Mouse (Mus musculus): ENCODE results near the gene Mxi1. TPM values are rescaled to one million over a fixed set of nuclear protein-coding genes. Genes with fewer than 3 reads are reported as not detected.
A peak's percentile ranks its signal among the peaks of the same experiment; 100 is the strongest.

Gene Mxi1
- total RNA-seq, 1 experiment from 2014 or later = 40.2 TPM

DNA sequence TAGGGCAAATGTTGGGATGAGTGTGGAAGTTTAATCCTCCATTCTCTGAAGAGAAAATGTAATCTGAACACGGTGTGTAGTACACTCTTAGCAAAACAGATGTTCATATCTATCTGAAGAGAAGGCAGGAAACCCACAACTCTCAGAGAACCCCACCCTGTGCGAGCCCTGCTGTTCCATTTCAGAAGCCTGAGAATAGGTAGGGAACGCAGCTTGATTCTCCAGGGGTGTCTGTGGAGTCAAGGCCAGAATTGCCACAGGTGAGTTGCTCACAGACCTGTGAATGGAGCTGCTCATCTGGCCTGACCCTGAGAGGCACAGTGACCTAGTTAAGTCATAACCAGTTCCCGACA, 10.5 kb upstream of the Mxi1 start:
- DNase-seq = no peak

DNA sequence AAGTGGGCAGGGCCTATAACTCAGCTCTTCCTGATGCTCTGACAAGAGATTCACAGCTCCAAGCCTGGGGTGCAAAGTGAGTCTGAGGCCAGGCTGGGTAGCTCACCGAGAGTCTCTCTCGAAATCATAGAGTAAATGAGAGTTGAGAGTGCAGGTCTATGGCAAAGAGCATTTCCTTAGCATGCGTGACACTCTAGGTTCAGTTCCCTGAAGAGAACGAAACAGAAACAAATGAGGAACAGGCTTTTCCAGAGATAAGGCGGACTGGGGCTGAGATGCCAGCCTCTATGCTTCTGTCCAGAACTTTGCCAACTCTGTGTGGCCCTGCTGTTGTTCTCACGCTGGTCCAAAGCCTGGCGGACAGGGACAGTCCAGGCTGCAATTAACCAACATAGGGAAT, 6.9 kb upstream of the Mxi1 start:
- no peak for DNase-seq

DNA sequence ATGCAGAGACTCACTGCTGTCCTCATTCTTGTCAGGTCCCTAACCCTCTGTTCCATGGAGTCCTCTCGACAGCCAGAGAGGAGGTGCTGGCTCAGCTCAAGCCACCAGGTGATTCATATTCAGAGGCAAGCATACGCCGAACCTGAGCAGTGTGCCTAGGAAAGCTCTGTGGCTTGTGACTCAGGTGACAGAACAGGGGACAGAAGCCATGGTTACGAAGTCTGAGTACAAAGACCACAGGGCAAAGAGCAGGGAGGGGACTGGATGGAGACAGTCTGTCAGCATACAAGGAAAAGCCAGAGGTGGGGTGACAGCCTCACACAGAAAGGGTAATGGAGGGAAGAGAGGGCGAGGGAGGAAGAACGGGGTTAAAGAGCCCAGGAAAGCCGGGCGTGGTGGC, 4.7 kb upstream of the Mxi1 start:
- no peak for DNase-seq

DNA sequence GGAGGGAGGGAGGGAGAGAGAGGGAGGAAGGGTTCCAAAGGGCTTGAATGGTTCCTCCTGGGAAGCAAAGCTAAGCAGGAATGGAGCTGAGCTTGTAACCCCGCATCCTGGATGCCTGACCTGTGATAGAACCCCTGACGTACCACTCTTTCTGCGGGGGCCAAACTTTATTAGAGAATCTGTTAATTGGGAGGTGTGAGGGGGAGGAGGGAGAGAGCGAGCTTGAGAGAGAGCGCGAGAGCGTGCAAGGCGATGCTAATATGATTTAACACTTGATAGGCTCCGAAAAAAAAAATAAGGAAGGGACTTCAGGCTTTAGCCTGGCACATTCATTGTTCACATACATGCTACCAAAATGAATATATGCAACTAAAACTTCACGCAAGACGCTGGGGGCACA, 3.6 kb upstream of the Mxi1 start:
- DNase-seq = no peak

- DNase-seq = no peak
Measured at GRCm38 (mm10) chr19:53307219-53307618, 3.1 kb upstream of the Mxi1 start.

GRCm38 (mm10) chr19:53309631-53310030, 687 bp upstream of the Mxi1 start:
- DNase-seq = no peak

- DNase-seq = peak; percentile 50
Measured at GRCm38 (mm10) chr19:53310771-53311523, 629 bp downstream of the Mxi1 start.

- peak; percentile 48 for DNase-seq
Measured at GRCm38 (mm10) chr19:53311524-53312335, 1.4 kb downstream of the Mxi1 start.

- DNase-seq = peak; percentile 63
Measured at GRCm38 (mm10) chr19:53312336-53312871, 2.1 kb downstream of the Mxi1 start.

GRCm38 (mm10) chr19:53312951-53313683, 2.8 kb downstream of the Mxi1 start:
- peak; percentile 65 for DNase-seq

DNA sequence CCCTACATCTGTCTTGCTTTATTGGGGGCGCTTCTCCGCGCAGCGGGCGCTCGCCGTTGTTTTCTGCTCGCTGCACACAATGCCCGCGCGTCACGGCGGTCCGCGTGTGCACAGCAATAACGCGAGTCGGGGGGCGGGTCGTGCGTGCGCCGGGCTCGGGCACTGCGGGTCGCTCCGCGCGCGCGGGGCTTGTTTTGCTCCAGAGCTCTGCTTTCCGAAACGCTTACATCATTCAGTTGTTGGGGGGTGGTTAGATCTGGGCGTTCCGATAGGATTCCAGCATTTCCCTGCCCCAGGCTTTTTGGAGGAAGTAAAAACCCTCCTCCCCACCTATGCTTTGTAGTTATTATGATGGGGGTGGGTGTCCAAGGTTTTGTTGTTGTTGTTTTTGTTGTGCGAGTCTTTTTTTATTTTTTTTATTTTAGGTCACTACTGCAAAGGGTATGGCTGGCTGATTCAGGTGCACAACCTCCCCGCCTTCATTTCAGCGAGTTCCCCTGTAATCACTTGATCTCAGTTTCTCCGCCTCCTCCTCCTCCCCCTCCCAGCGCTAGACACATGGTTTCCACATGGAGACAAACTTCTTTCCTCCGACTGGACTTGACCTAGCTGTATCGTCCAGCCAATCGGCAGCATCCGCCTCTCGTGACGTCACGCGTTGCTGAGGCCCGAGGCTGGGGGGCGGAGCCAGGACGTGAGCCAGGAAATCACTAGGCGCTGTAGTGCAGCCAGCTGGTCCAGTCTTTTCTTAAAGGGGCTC, 3.5 kb downstream of the Mxi1 start:
- DNase-seq = peak; percentile 99

GRCm38 (mm10) chr19:53314530-53315208, 4.4 kb downstream of the Mxi1 start:
- no peak for DNase-seq

GRCm38 (mm10) chr19:53315209-53315654, 4.9 kb downstream of the Mxi1 start:
- no peak for DNase-seq

DNA sequence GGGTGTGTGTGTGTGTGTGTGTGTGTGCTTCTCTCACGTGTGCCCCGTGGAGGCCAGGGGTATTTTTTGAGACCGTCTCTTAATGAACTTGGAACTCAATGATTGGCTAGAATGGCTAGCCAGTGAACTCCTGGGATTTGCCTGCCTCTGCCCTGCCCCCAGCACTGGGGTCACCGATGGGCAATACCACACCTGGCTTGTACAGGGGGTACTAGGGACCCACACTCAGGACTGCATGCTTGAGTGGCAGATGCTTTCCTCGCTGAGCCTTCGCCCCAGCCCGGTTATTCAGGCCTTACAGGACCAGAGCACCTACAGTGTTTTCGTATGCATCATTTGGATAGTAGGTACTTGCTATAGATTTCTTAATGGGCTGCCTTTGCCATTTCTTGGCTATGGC, 5.8 kb downstream of the Mxi1 start:
- no peak for DNase-seq

DNA sequence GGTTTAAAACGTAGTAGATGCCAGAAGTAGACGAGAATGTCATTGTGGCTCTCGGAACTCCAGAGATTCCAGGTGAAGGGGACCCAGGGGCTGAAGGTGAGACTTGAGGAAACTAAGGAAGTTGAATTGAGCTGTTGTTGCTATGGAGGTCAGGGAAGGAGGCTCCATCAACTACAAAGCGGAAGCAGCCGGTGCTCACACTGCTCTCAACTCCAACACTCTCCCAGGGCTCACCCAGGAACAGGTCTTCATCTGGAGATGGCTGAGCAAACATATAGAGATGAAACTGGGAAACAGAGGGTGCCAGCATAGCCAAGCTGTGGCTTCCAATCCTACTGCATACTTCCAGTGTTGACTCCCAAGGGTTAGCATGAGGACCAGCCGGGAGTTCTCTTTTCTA, 6.6 kb downstream of the Mxi1 start:
- DNase-seq = no peak

DNA sequence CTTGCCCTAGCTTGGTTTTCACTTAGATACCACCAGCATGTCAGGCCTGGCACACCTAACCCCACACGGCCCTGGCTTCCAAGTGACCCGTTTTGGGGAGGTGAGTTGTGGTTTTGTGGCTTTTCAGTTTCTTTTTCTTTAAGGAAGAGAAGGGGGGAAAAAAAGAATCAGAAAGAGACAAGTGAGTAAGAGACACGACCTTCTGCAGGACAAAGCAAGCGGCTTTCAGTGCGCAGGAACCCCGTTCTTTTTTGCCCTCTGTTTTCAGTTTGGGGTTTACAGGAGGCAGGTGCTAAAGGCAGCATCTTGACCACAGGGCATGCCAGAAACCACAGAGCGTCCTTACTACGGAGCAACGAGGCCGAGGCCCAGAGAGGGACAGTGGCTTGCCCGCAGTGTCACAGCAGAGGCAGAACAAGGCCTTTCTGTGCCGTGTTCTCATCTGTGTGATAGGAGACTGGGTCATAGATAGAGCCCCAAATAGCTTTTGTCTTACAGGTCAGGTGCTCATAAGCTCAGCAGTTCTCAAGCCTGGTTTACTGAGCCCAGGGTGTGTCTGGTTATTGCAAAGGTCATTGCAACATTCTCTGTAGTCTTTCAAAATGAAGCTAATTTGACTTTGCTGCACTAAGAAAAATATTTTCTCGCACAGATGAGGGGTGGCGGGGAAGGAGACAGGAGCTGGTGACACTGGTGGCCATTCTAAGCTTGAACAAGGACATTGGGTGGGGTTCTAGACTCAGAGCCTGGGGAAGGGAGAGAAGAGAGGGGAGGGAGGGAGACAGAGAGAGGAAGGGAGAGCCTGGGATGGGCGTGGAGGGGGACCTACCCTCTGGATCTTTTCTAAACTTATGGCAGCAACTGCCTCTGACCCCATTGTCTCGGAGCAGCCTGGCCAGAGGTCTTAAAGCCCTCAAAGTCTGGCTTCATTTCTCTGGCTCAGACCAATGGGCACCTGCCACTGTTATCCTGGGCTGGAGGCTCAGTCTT, 8.1 kb downstream of the Mxi1 start:
- no peak for DNase-seq

DNA sequence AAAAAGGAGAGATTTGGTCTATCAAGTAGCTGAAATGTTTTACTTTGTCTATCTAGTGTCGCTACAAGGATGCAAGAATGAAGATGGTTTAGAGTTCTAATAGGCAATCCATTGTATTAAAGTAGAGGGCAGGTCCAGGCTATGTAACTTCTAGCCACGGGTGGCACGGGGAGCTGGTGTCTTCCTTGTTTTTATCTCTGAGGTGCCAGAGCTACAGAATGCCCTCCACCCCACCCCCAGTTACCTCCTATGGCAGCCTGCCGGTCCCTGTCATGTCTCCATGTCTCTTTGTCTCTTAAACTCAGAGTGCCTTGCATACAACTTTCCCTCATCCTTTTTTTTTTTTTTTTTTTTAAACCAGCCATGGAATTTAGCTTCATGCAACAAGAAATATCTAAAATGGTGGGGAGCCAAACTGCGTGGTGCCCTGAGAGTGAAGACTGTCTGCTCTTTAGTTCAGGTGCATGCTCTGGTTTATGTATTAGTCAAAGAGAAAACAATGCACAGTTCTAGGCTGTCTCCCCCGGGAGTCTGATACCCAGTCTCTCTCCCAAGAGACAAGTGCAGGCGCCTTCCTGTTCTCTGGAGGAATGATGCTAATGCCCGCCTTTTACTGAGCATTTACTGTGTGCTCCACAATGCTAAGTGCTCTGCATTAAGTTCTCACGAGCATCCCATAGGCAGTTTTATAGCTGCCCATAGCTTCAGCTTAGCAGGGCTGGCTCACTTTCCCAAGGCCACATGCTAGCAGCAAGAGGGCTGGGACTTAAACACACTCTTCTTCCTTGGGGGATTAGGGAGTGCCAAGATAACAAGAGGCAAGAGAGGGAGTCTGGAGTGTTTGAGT, 10.2 kb downstream of the Mxi1 start:
- DNase-seq = no peak

- DNase-seq = no peak
Measured at GRCm38 (mm10) chr19:53321273-53321672, 11.0 kb downstream of the Mxi1 start.

DNA sequence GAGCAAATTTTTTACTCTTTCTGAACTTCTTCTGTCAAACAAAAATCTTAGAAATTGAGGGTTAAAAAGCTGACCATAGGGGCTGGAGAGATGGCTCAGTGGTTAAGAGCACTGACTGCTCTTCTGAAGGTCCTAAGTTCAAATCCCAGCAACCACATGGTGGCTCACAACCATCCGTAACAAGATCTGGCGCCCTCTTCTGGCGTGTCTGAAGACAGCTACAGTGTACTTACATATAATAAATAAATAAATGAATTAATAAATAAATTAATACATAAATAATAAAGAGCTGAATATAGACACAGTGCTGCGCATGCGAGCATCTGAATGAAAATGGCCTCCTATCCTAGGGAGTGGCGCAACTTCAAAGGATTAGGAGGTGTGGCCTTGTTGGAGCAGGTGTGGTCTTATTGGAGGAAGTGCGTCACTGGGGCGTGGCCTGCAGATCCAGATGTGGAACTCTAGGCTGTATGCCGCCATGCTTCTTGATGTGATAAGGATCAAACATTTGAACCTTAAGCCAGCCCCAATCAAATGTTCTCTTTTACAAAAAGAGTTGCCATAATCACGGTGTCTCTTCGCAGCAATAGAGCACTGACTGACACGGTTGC, 12.2 kb downstream of the Mxi1 start:
- DNase-seq = no peak
